Mouse (Mus musculus) C2C12 (cell line): ENCODE measurements around the gene Krt33b.

Experiments
- CEBPB ChIP-seq: IDR thresholded peaks from one replicate; pipeline ENCODE4 v1.6.1; 2011; ENCODE audit warnings: low read depth, mild to moderate bottlenecking, control low read depth, moderate library complexity
- CTCF ChIP-seq: IDR thresholded peaks from one replicate; pipeline ENCODE4 v1.5.1; 2011; ENCODE audit not compliant: control insufficient read depth, insufficient read depth, insufficient read length
- FOSL1 ChIP-seq: IDR thresholded peaks from one replicate; pipeline ENCODE4 v1.8.0; 2011; ENCODE audit warnings: mild to moderate bottlenecking, low read length; ENCODE audit not compliant: poor library complexity, insufficient read depth, severe bottlenecking
- MAX ChIP-seq: IDR thresholded peaks from one replicate; pipeline ENCODE4 v1.6.1; 2011; ENCODE audit warnings: mild to moderate bottlenecking, control low read depth
- MYOD1 ChIP-seq: IDR thresholded peaks from one replicate; pipeline ENCODE4 v1.6.1; 2011; ENCODE audit warnings: low read depth; ENCODE audit not compliant: control insufficient read depth, insufficient read length
- USF1 ChIP-seq: IDR thresholded peaks from one replicate; pipeline ENCODE4 v1.6.1; 2011; ENCODE audit warnings: low read depth, mild to moderate bottlenecking, control low read depth, moderate library complexity

DNA sequence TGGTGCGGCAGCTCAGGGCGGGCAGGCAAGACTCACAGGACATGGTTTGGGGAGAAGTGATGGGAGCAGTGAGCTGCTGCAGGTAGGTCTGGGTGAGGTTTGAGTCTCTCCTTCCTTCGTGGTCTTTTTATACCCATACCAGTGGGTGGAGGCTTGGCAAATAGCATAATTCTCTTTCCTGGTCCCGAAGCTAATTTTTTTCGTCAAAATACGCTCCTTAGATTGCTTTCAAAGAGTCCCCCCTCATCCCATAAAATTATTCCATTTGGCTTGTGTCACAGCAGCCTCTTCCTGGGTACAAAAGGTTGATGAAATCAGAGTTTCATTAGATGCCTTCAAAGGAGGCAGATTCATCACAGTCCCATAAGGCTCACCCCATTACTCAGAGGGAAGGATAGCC lies 11.8 kb upstream of the Krt33b start, which contains the start of gene Krt34:
- TF ChIP-seq CTCF (no peak), USF1 (no peak), MAX (no peak), MYOD1 (no peak), FOSL1 (no peak), CEBPB (no peak)
